Mouse (Mus musculus) kidney, embryonic 15.5 days (tissue): ENCODE measurements around the gene Slc6a9. TPM values are rescaled to one million over a fixed set of nuclear protein-coding genes. Genes with fewer than 3 reads are reported as not detected.

Experiments
- ATAC-seq: fragments of 200-750 bp; cut with Nextera tagmentation; replicated peaks from 2 replicates; pipeline ENCODE4 v1.8.0; 2017; ENCODE audit warnings: moderate TSS enrichment; ENCODE audit not compliant: low FRiP score
- H3K27ac ChIP-seq: fragments of 300-500 bp; sonication (generic); 2 replicates; pipeline ENCODE4 v1.5.1; 2015; ENCODE audit warnings: mild to moderate bottlenecking, inconsistent platforms
- H3K27me3 ChIP-seq: fragments of 300-500 bp; sonication (generic); 2 replicates; pipeline ENCODE4 v1.6.1; 2015; ENCODE audit warnings: inconsistent platforms
- H3K36me3 ChIP-seq: fragments of 300-500 bp; sonication (generic); 2 replicates; pipeline ENCODE4 v1.6.1; 2015; ENCODE audit warnings: inconsistent platforms
- H3K4me1 ChIP-seq: fragments of 300-500 bp; sonication (generic); 2 replicates; pipeline ENCODE4 v1.6.1; 2015; ENCODE audit warnings: inconsistent platforms
- H3K4me2 ChIP-seq: fragments of 300-500 bp; sonication (generic); 2 replicates; pipeline ENCODE4 v1.6.1; 2015; ENCODE audit warnings: moderate library complexity, mild to moderate bottlenecking, inconsistent platforms
- H3K4me3 ChIP-seq: fragments of 300-500 bp; sonication (generic); replicated peaks from 2 replicates; pipeline ENCODE4 v1.5.1; 2015; ENCODE audit warnings: mild to moderate bottlenecking, inconsistent platforms
- H3K9ac ChIP-seq: fragments of 300-500 bp; sonication (generic); 2 replicates; pipeline ENCODE4 v1.6.1; 2015; ENCODE audit warnings: mild to moderate bottlenecking, inconsistent platforms
- H3K9me3 ChIP-seq: fragments of 300-500 bp; sonication (generic); replicated peaks from 2 replicates; pipeline ENCODE4 v1.6.1; 2016; ENCODE audit warnings: inconsistent platforms
- WGBS: fragments of 180-500 bp; shearing (Covaris S2); methylation state at CpG from one replicate; pipeline ENCODE4 v1.1.7; 2015; ENCODE audit warnings: mixed read lengths; 5-methylcytosine and 5-hydroxymethylcytosine counted together
- polyA plus RNA-seq: library from polyadenylated mRNA; unstranded; fragments of >200 nt; fragmentation: Nextera tagmentation; extraction: Ambion mirVana; gene quantifications from 2 replicates; pipeline ENCODE4 v1.2.1, GENCODE M21; 2015

Slc6a9 gene
- polyA plus RNA-seq, 1 experiment from 2014 or later = 15.2 TPM

- ATAC-seq = no peak
- Histone ChIP-seq H3K9me3 (no peaks in the 10 kb centered on the region), H3K4me3 (peak overlapping the region; percentile 80), H3K36me3 (peaks cover 42% of the 10 kb centered on the region), H3K27ac (no peak overlapping the region), H3K27me3 (no peaks in the 10 kb centered on the region), H3K4me1 (peaks cover 48% of the 10 kb centered on the region), H3K9ac (0 out of 2 replicates have a peak overlapping the region, but pooled peaks have one; percentile 86), H3K4me2 (peak overlapping the region; percentile 84)
- 100% methylated on average over 1 of the region's 1 CpGs for WGBS
Measured at GRCm38 (mm10) chr4:117884146-117884545, 49.8 kb downstream of the Slc6a9 start.

- no peak overlapping the region for H3K27ac ChIP-seq
- ATAC-seq = no peak
- H3K4me1 ChIP-seq = peaks cover 48% of the 10 kb centered on the region
- no peak overlapping the region for H3K4me3 ChIP-seq
- H3K4me2 ChIP-seq = no peak overlapping the region
- no peak overlapping the region for H3K9ac ChIP-seq
- WGBS = 93% methylated on average over 10 of the region's 10 CpGs
- H3K27me3 ChIP-seq = no peaks in the 10 kb centered on the region
- no peaks in the 10 kb centered on the region for H3K9me3 ChIP-seq
- H3K36me3 ChIP-seq = peaks cover 44% of the 10 kb centered on the region
Measured at GRCm38 (mm10) chr4:117885093-117885492, 50.8 kb downstream of the Slc6a9 start.

- Histone ChIP-seq H3K27me3 (no peaks in the 10 kb centered on the region), H3K9ac (peak overlapping the region; percentile 92; the same call in 1 of the 2 replicates), H3K36me3 (peaks cover 42% of the 10 kb centered on the region), H3K9me3 (no peaks in the 10 kb centered on the region), H3K4me3 (peak overlapping the region; percentile 99), H3K4me2 (peak overlapping the region; percentile 94), H3K27ac (no peak overlapping the region), H3K4me1 (peaks cover 52% of the 10 kb centered on the region)
- 78% methylated on average over 9 of the region's 9 CpGs for WGBS
- no peak for ATAC-seq
Measured at GRCm38 (mm10) chr4:117885994-117886393, 51.7 kb downstream of the Slc6a9 start.

- peak overlapping the region; percentile 99 for H3K4me3 ChIP-seq
- peak; percentile 2; the same call in 1 of the 2 replicates for ATAC-seq
- H3K9ac ChIP-seq = peak overlapping the region; percentile 92
- peak overlapping the region; percentile 94 for H3K4me2 ChIP-seq
- H3K9me3 ChIP-seq = no peaks in the 10 kb centered on the region
- peaks cover 53% of the 10 kb centered on the region for H3K4me1 ChIP-seq
- H3K27me3 ChIP-seq = no peaks in the 10 kb centered on the region
- 2% methylated on average over 24 of the region's 24 CpGs for WGBS
- H3K36me3 ChIP-seq = peaks cover 37% of the 10 kb centered on the region
- peak overlapping the region; percentile 68 for H3K27ac ChIP-seq
Measured at GRCm38 (mm10) chr4:117886644-117887043, 52.3 kb downstream of the Slc6a9 start.

GRCm38 (mm10) chr4:117887133-117887532 lies 52.8 kb downstream of the Slc6a9 start, which contains the start of gene Atp6v0b:
Gene Atp6v0b (minus strand): TSS chr4:117887333.
- H3K36me3 ChIP-seq = peaks cover 37% of the 10 kb centered on the region
- H3K4me3 ChIP-seq = peak within 1 kb of the TSS; percentile 99
- peak within 1 kb of the TSS; percentile 94 for H3K4me2 ChIP-seq
- H3K9ac ChIP-seq = peak within 1 kb of the TSS; percentile 92
- H3K27ac ChIP-seq = peak within 1 kb of the TSS; percentile 68
- H3K27me3 ChIP-seq = no peaks in the 10 kb centered on the region
- no peaks in the 10 kb centered on the region for H3K9me3 ChIP-seq
- WGBS = under 1% methylated on average over 37 of the region's 37 CpGs
- ATAC-seq = peak; percentile 89
- peaks cover 53% of the 10 kb centered on the region for H3K4me1 ChIP-seq

GRCm38 (mm10) chr4:117887920-117888319 lies 53.6 kb downstream of the Slc6a9 start:
- peak overlapping the region; percentile 99; the same call in 1 of the 2 replicates for H3K4me3 ChIP-seq
- peaks cover 48% of the 10 kb centered on the region for H3K4me1 ChIP-seq
- peak overlapping the region; percentile 94 for H3K4me2 ChIP-seq
- H3K9ac ChIP-seq = no peak overlapping the region
- H3K9me3 ChIP-seq = no peaks in the 10 kb centered on the region
- 79% methylated on average over 2 of the region's 2 CpGs for WGBS
- H3K36me3 ChIP-seq = peaks cover 37% of the 10 kb centered on the region
- H3K27ac ChIP-seq = no peak overlapping the region
- no peak for ATAC-seq
- H3K27me3 ChIP-seq = no peaks in the 10 kb centered on the region

GRCm38 (mm10) chr4:117889471-117889870 lies 55.2 kb downstream of the Slc6a9 start:
- Histone ChIP-seq H3K4me1 (peaks cover 38% of the 10 kb centered on the region), H3K27me3 (no peaks in the 10 kb centered on the region), H3K9me3 (no peaks in the 10 kb centered on the region), H3K27ac (no peak overlapping the region), H3K4me3 (no peak overlapping the region), H3K9ac (no peak overlapping the region), H3K36me3 (peaks cover 39% of the 10 kb centered on the region), H3K4me2 (no peak overlapping the region)
- 87% methylated on average over 15 of the region's 15 CpGs for WGBS
- no peak for ATAC-seq

GRCm38 (mm10) chr4:117890031-117890430 lies 55.7 kb downstream of the Slc6a9 start:
- Histone ChIP-seq H3K4me1 (peaks cover 37% of the 10 kb centered on the region), H3K27ac (no peak overlapping the region), H3K9ac (no peak overlapping the region), H3K4me3 (no peak overlapping the region), H3K36me3 (peaks cover 38% of the 10 kb centered on the region), H3K9me3 (no peaks in the 10 kb centered on the region), H3K4me2 (no peak overlapping the region; the same call in 1 of the 2 replicates), H3K27me3 (no peaks in the 10 kb centered on the region)
- no peak for ATAC-seq
- WGBS = 93% methylated on average over 14 of the region's 14 CpGs

- no peaks in the 10 kb centered on the region for H3K27me3 ChIP-seq
- H3K9ac ChIP-seq = no peak overlapping the region
- peaks cover 30% of the 10 kb centered on the region for H3K4me1 ChIP-seq
- no peaks in the 10 kb centered on the region for H3K9me3 ChIP-seq
- peaks cover 38% of the 10 kb centered on the region for H3K36me3 ChIP-seq
- H3K4me2 ChIP-seq = peak overlapping the region; percentile 84
- H3K27ac ChIP-seq = no peak overlapping the region
- ATAC-seq = no peak
- WGBS = 76% methylated on average over 8 of the region's 8 CpGs
- peak overlapping the region; percentile 80 for H3K4me3 ChIP-seq
Measured at GRCm38 (mm10) chr4:117890750-117891149, 56.4 kb downstream of the Slc6a9 start.

- ATAC-seq = peak; percentile 80
- Histone ChIP-seq H3K9me3 (no peaks in the 10 kb centered on the region), H3K9ac (peak within 1 kb of the TSS; percentile 53), H3K27me3 (no peaks in the 10 kb centered on the region), H3K36me3 (peaks cover 48% of the 10 kb centered on the region), H3K4me2 (peak within 1 kb of the TSS; percentile 84), H3K4me1 (peaks cover 20% of the 10 kb centered on the region), H3K4me3 (peak within 1 kb of the TSS; percentile 80), H3K27ac (no peak within 1 kb of the TSS)
- WGBS = under 1% methylated on average over 21 of the region's 21 CpGs
Measured at GRCm38 (mm10) chr4:117891738-117892161, 57.4 kb downstream of the Slc6a9 start, which contains the start of gene Dph2. Gene Dph2 (minus strand): TSS chr4:117892032.

GRCm38 (mm10) chr4:117893376-117893775 lies 59.1 kb downstream of the Slc6a9 start:
- Histone ChIP-seq H3K27ac (no peak overlapping the region), H3K9ac (no peak overlapping the region), H3K4me3 (no peak overlapping the region), H3K27me3 (no peaks in the 10 kb centered on the region), H3K4me1 (peaks cover 14% of the 10 kb centered on the region), H3K36me3 (peaks cover 63% of the 10 kb centered on the region), H3K9me3 (no peaks in the 10 kb centered on the region), H3K4me2 (no peak overlapping the region)
- no peak for ATAC-seq
- WGBS = 13% methylated on average over 9 of the region's 9 CpGs

GRCm38 (mm10) chr4:117894601-117895000 lies 60.3 kb downstream of the Slc6a9 start:
- Histone ChIP-seq H3K27me3 (no peaks in the 10 kb centered on the region), H3K27ac (no peak overlapping the region), H3K9ac (no peak overlapping the region), H3K4me1 (peaks cover 14% of the 10 kb centered on the region), H3K9me3 (no peaks in the 10 kb centered on the region), H3K4me2 (no peak overlapping the region), H3K36me3 (peaks cover 67% of the 10 kb centered on the region), H3K4me3 (no peak overlapping the region)
- ATAC-seq = no peak
- 88% methylated on average over 8 of the region's 8 CpGs for WGBS

GRCm38 (mm10) chr4:117895339-117895738 lies 61.0 kb downstream of the Slc6a9 start:
- Histone ChIP-seq H3K9ac (no peak overlapping the region), H3K36me3 (peaks cover 67% of the 10 kb centered on the region), H3K27ac (no peak overlapping the region), H3K4me3 (no peak overlapping the region), H3K4me2 (no peak overlapping the region), H3K4me1 (peaks cover 14% of the 10 kb centered on the region), H3K27me3 (no peaks in the 10 kb centered on the region), H3K9me3 (no peaks in the 10 kb centered on the region)
- no peak for ATAC-seq
- 80% methylated on average over 7 of the region's 7 CpGs for WGBS
